Mouse (Mus musculus) brain, embryonic 14.5 days (tissue): ENCODE results near the gene Ptpn14.

ENCODE experiments used
- CTCF ChIP-seq: fragments of 200-500 bp; IDR thresholded peaks from 2 replicates; pipeline ENCODE4 v1.5.1; 2012; ENCODE audit warnings: inconsistent platforms, mild to moderate bottlenecking, moderate library complexity, borderline replicate concordance; ENCODE audit not compliant: insufficient read depth, insufficient read length; ENCODE audit errors: extremely low read depth
- POLR2A ChIP-seq: fragments of 200-500 bp; IDR thresholded peaks from 2 replicates; pipeline ENCODE4 v1.6.1; 2012; ENCODE audit warnings: mild to moderate bottlenecking, inconsistent platforms, borderline replicate concordance; ENCODE audit not compliant: poor library complexity, insufficient read depth, insufficient read length, severe bottlenecking; ENCODE audit errors: extremely low read depth

GRCm38 (mm10) chr1:189917126-189917500 is 189.0 kb downstream of the Ptpn14 start:
- no peak for TF ChIP-seq CTCF
- TF ChIP-seq POLR2A, result no peak
